Mouse (Mus musculus) layer of hippocampus, postnatal 36 days (tissue): ENCODE results near the gene Hist1h2bq. TPM values are rescaled to one million over a fixed set of nuclear protein-coding genes. Genes with fewer than 3 reads are reported as not detected.
"Not testable (repeated sequence)": the region's sequence is repeated elsewhere in the genome, so short reads cannot be mapped to it uniquely, and the experiment has no call there.

Source experiments
- DNase-seq, 2 experiments: peaks; one replicate each; pipeline ENCODE4 v3.0.0; 2022
- total RNA-seq, 2 experiments: library from RNA; stranded (reverse); gene quantifications; 2 replicates each; pipeline ENCODE4 v1.2.3; 2021

Hist1h2bq gene
- 10 to 100 TPM; 49.4 to 52.0 TPM for total RNA-seq

- not testable (repeated sequence) for DNase-seq
Measured at GRCm38 (mm10) chr13:21810073-21810472, at the start of gene Hist1h2bq, which contains the start of gene Hist1h2ao. Gene Hist1h2bq (minus strand): TSS chr13:21810197. Gene Hist1h2ao (plus strand): TSS chr13:21810465.

GRCm38 (mm10) chr13:21855698-21856162, 45.7 kb upstream of the Hist1h2bq start:
- peak; percentile 16 to 52 for DNase-seq

- DNase-seq: peak; percentile 85 to 90
Measured at GRCm38 (mm10) chr13:21855146-21855545, 45.1 kb upstream of the Hist1h2bq start.

- no peak for DNase-seq
Measured at GRCm38 (mm10) chr13:21852215-21852945, 42.4 kb upstream of the Hist1h2bq start.

- not testable (repeated sequence) for DNase-seq
Measured at GRCm38 (mm10) chr13:21850696-21851095, 40.7 kb upstream of the Hist1h2bq start.

- no peak for DNase-seq
Measured at GRCm38 (mm10) chr13:21847883-21848282, 37.9 kb upstream of the Hist1h2bq start.

- DNase-seq: not testable (repeated sequence)
Measured at GRCm38 (mm10) chr13:21846356-21846755, 36.4 kb upstream of the Hist1h2bq start.

- DNase-seq: not testable (repeated sequence)
Measured at GRCm38 (mm10) chr13:21840508-21840907, 30.5 kb upstream of the Hist1h2bq start.

- not testable (repeated sequence) for DNase-seq
Measured at GRCm38 (mm10) chr13:21833461-21833860, 23.5 kb upstream of the Hist1h2bq start, which contains the start of the genes Hist1h2ap and Hist1h2br. Gene Hist1h2ap (minus strand): TSS chr13:21833507. Gene Hist1h2br (plus strand): TSS chr13:21833743.

- peak; percentile 33 to 36 for DNase-seq
Measured at GRCm38 (mm10) chr13:21831418-21832394, 21.7 kb upstream of the Hist1h2bq start, which contains the start of gene Hist1h4n. Gene Hist1h4n (minus strand): TSS chr13:21832196.

GRCm38 (mm10) chr13:21830344-21830743, 20.3 kb upstream of the Hist1h2bq start:
- no peak for DNase-seq

- DNase-seq: no peak
Measured at GRCm38 (mm10) chr13:21828511-21828910, 18.5 kb upstream of the Hist1h2bq start.

- not testable (repeated sequence) for DNase-seq
Measured at GRCm38 (mm10) chr13:21820082-21820890, 10.3 kb upstream of the Hist1h2bq start.

GRCm38 (mm10) chr13:21812092-21812491, 2.1 kb upstream of the Hist1h2bq start:
- DNase-seq: not testable (repeated sequence)

GRCm38 (mm10) chr13:21811539-21811938, 1.5 kb upstream of the Hist1h2bq start, which contains the start of gene Hist1h4m:
Gene Hist1h4m (plus strand): TSS chr13:21811746.
- peak; percentile 42 to 63 for DNase-seq

- DNase-seq: not testable (repeated sequence)
Measured at GRCm38 (mm10) chr13:21811074-21811473, 1.1 kb upstream of the Hist1h2bq start.

- not testable (repeated sequence) for DNase-seq
Measured at GRCm38 (mm10) chr13:21803058-21803457, 6.9 kb downstream of the Hist1h2bq start.

GRCm38 (mm10) chr13:21797163-21797562, 12.8 kb downstream of the Hist1h2bq start:
- DNase-seq: not testable (repeated sequence)

GRCm38 (mm10) chr13:21795584-21795983, 14.4 kb downstream of the Hist1h2bq start:
- DNase-seq: no peak

GRCm38 (mm10) chr13:21790601-21791283, 19.3 kb downstream of the Hist1h2bq start:
- no peak for DNase-seq

GRCm38 (mm10) chr13:21789925-21790324, 20.1 kb downstream of the Hist1h2bq start:
- DNase-seq: no peak
